Mouse (Mus musculus): ENCODE measurements around the gene Nnat.

Gene Nnat

DNA sequence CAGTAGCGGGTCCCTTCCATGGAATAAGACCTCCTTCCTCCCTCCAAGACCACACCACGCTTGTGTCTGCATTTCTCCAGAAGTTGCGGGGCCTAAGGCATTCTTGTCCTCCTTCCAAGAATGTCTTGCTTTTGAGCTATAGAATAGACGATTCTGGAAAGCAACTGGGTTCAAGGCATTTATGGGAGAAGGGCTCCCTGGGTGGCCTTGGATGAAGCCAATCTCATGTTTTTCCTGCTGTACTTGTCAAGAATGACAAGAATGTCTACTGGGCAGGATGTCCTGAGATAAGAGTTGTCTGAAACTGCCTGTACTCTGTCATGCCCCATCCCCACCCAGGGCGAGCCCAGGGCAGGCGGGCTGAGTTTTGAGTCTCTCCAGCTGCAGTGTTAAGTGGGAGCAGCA, 41.6 kb downstream of the Nnat start:
- DNase-seq (ENCODE audit: low spot score in 2 of 2) = no peak

DNA sequence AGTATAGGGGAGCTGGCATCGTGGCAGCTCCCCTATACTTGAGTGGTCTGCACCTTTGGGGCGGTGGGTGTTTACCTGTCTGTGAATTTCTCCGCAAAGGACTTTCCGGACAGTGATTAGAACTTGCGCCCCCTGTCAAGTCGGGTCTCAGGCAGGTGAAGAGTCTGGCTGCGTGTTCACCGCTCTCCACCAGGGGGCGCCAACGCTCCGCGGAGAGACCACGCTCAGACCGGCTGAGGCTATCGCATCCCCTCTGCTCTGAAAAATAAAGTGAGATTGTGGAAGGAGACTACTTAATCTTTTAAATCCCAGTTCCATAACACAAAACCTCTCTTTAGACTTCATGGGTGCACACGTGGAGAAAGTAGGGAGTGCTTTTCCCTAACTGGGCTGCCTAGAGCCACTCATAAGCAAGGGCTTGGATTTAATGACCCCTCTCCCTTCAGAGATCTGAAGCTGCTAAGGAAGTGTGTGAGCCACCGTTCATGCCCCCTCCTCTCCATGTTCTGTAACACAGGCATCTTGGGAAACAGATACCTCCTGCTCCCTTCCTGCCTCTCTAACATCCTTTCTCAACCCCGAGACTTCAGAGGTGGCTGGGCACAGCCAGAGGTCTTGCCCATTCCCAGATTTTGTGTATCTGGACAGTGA, 45.3 kb downstream of the Nnat start:
- peak in 1 of 2 experiments; percentile 74 for DNase-seq (ENCODE audit: low spot score in 2 of 2)

DNA sequence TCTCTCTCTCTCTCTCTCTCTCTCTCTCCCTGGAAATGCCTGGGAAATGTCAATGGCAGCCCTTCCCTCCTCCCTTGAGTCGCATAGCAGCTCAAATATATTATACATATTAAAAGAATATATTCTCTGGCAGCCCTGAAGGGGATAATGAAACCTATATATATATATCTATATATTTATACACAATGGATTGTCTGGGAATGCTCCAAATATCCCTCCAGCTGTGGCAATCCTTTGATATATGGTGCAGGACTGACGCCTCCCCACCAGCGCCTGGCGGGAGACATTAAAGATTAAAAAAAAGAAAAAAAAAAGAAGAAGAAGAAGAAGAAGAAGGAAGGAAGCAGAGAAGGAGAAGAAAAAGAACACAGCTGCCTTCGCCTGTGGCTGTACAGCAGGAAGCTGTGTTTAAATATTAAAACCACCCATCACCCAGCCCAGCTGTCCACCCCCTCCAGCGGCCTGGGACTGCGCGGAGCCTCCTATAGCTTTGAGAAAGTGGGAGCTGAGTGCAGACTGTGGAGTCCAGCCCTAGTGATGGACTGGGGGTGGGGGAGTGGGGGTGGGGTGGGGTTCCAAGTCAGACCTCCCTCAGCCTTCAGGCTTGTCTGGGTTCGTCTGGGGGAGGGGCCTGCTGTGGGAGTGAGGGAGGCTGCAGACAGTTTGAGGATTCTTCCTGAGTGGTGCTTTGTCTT, 47.8 kb downstream of the Nnat start:
- no peak for DNase-seq (ENCODE audit: low spot score in 2 of 2)

DNA sequence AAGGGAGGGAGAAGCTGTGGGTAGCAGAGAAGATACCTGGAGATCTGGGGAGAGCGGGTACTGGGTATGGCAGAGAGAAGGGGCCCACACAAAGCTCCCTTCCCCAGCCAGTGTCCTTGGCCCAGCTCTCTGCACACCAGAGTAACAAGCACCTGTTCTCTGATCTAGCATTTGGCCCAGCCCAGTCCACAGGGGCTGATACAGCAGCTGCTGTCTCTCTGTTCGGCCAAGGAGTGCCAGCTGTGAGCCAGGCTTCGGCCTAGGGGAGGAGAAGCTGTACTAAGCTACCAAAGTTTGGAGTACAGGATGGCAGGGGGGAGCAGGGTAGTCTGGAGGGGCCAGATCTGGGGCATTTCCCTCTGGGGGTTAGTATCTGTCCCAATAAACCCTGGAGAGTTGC, 51.9 kb downstream of the Nnat start:
- DNase-seq (ENCODE audit: low spot score in 2 of 2) = no peak
